Mouse (Mus musculus): ENCODE data around the gene Cryba4.

DNA sequence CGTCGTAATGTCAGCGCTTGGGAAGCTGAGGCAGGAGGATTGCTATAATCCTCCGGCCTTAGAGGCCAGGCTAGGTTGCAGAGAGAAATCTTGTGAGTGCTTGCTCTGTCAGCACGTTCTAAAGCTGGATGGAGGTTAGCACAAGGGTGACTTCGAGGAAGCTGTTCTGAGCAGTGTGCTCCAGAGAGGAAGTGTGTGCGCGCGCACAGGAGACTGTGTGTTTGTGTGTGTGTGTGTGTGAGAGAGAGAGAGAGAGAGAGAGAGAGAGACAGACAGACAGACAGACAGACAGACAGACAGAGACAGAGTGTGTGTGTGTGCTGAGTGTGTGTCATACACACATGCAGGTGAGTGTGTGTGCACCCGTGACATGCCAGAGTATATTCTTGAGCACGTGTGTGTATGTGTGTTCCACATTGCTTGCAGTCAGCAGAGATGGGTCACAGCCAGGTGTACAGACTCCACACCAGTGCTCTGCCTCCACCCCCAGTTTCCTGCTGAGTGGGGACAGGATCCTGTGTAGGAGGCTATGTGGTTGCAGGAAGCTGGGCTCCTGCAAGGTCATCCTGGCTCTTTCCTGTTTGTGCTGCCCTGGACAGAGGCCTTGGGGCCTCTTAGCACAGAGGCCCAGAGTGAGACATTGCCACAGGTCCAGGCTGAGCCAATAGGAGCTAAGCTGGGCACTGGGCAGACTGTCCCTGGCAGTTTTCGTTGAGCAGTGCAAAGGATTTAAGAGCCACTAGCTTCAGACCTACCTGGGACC lies 46.1 kb upstream of the Cryba4 start:
- no peak for TF ChIP-seq POLR2A (IDR thresholded peaks at IDR 0.05; ENCODE audit: borderline replicate concordance, insufficient read depth, low read length)
- no peak for TF ChIP-seq CTCF (IDR thresholded peaks at IDR 0.05; ENCODE audit: borderline replicate concordance, insufficient read depth, low read depth, low read length)
